Mouse (Mus musculus) gastrocnemius, postnatal 36 days (tissue): ENCODE results near the gene Mxra7. TPM values are rescaled to one million over a fixed set of nuclear protein-coding genes. Genes with fewer than 3 reads are reported as not detected.

Source experiments
- DNase-seq, 2 experiments: peaks; one replicate each; pipeline ENCODE4 v3.0.0; 2022
- intact Hi-C: fragments of 180-260 bp; cut with DNase I; formaldehyde crosslinking; loops from one replicate; pipeline ENCODE4 v1.15.1; 2025
- total RNA-seq, 2 experiments: library from RNA; stranded (reverse); gene quantifications; 2 replicates each; pipeline ENCODE4 v1.2.3; 2021

The Mxra7 gene
- total RNA-seq, 2 experiments from 2014 or later, result 11.4 to 12.7 TPM

GRCm38 (mm10) chr11:116806136-116807071 is 21.4 kb downstream of the Mxra7 start:
- intact Hi-C loops, result no loop called here
- DNase-seq, result no peak

DNA sequence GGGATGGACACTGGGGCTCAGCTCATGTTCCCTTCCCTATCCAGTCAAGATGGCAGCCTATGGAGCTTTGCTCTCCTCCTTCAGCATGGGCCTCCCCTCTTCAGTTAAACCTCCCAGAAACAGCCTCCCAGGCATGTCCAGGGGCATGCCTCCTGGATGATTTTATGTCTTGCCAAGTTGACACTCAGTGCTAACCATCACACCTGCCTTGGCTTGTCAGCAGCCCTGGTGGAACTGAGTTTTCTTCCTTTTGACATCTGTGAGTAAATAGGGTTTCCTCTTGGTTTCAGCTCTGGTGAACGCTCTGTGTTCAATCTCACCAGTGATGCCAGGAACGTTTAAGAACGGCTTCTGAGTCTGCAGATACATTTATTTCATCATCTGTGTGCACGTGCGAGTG is 25.1 kb downstream of the Mxra7 start:
- no peak for DNase-seq
- intact Hi-C loops, result no loop called here

- peak in 1 of 2 experiments; percentile 4 for DNase-seq
- intact Hi-C loops, result no loop called here
These were observed 26.7 kb downstream of the Mxra7 start for GRCm38 (mm10) chr11:116801106-116801505.

GRCm38 (mm10) chr11:116799364-116799763 is 28.5 kb downstream of the Mxra7 start:
- intact Hi-C loops, result no loop called here
- DNase-seq, result peak in 1 of 2 experiments; percentile 4

GRCm38 (mm10) chr11:116784221-116784620 is 43.6 kb downstream of the Mxra7 start:
- intact Hi-C loops, result no loop called here
- DNase-seq, result no peak

DNA sequence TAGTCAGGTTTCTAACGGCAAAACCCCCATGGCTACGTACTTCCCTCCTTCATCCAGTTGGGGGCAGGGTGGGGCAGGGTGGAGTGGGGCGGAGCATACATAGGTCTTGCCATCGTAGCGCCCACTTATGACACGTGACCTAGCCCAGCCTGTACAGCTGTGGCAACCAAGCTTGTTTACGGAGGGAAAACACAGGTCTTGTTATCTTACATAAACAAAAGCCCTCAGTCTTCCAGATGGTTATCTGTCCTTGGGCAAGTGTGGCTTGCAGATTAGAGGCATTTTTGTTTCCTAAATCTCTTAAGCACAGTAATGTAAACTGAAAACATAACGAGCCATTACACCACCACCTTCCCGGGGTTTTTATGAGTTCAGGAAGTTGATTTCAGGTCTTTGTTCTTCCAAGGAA is 45.1 kb downstream of the Mxra7 start:
- DNase-seq, result no peak
- intact Hi-C loops, result no loop called here

DNA sequence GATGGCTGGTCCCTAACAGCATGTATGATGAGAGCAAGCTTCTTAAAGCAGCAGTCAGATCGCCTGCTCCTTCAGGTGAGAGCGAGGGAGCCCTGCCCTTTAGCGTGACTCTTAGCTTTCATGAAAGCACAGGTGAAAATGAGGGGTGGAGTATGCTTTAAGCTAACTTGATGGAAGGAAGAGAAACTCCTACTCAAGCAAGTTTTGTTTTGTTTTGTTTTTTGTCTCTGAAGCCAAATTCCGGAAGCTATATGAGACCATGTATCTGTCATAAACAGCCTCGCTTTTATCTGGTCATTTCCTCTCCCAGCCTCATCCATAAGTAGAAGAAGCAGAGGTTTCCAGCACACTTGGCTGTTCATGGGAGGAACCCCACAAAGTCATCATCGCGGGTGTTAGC is 52.4 kb downstream of the Mxra7 start, which contains the start of gene St6galnac1:
TSS of gene St6galnac1 (minus strand) at position 101 of the 400 bp plus-strand sequence.
- no peak for DNase-seq
- intact Hi-C loops, result no loop called here

DNA sequence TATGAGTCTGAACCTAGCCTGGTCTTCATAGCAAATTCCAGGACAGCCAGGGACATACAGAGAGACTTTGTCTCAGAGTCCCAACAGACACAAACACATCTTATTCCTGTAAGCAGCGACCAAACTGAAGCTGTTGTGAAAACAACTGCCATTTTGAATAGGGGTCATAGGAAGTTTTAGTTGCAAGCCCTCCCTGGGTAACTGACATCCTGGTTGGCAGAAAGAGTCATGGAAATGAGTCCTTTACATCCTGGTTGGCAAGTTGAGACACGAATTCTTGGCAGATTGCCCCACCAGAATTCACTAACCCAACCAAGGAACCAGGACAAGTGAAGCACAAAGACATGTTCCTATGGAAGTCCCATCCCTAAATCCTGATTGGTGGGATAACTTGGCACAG is 54.6 kb downstream of the Mxra7 start:
- intact Hi-C loops, result no loop called here

DNA sequence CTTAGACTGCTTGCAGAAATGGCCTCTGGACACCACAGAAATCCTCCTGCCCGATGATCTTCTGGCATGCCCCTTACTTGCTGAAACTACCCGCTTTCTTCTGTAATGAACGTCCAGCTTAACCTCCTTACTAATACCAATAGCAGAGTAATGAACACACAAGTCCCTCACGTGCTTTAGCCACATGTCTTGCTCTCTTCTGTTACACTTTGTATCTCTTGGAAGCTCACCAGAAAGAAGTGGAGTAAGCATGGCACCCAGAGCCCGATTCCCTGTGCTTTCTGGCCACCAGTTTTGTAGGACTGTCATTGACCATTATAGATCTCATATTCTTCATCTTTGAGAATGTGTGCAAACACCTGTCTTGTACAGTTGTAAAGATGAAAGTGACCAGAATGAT is 58.0 kb downstream of the Mxra7 start:
- DNase-seq, result no peak
- intact Hi-C loops, result no loop called here

More for the DNA sequence above, 54.6 kb downstream of the Mxra7 start:
- DNase-seq, result no peak

DNA sequence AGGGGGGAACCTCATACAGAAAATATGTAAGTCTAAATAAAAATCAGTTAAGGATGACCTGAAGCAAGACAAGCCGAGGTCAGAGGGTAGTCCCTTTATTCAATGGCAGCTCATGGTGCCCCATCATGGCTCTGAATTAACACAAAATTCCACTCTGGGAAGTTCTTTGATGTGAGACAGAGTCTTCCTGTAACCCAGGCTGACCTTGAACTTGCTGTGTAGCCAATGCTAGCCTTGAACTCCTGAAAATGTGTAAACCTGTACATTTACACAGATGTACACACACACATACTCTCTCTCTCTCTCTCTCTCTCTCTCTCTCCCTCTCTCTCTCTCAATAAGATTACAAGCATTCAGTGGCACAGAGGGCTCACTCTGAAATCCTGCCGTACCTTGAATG is 62.9 kb downstream of the Mxra7 start:
- DNase-seq, result no peak
- intact Hi-C loops, result no loop called here

- intact Hi-C loops, result no loop called here
- no peak for DNase-seq
These were observed 63.5 kb downstream of the Mxra7 start for GRCm38 (mm10) chr11:116764346-116764745.

- no peak for DNase-seq
- intact Hi-C loops, result no loop called here
These were observed 72.7 kb downstream of the Mxra7 start for GRCm38 (mm10) chr11:116755191-116755590.

- intact Hi-C loops, result no loop called here
- no peak for DNase-seq
These were observed 74.0 kb downstream of the Mxra7 start for GRCm38 (mm10) chr11:116753674-116754470.

Other genes with a start within 250 kb of the Mxra7 start
- gene Ube2o, start 246.6 kb downstream of the Mxra7 start, total RNA-seq, result 10 to 100 TPM; 18.4 to 20.4 TPM
- not detected for gene Aanat, start 241.6 kb downstream of the Mxra7 start, total RNA-seq
- gene Rhbdf2, start 201.0 kb downstream of the Mxra7 start, total RNA-seq, result 10 to 100 TPM in 1 of 2 experiments, 1 to 10 TPM in 1; 9.4 to 10.2 TPM
- gene Prcd, start 174.5 kb downstream of the Mxra7 start, total RNA-seq, result under 1 TPM; 0.46 to 0.74 TPM
- gene Cygb, start 173.7 kb downstream of the Mxra7 start, total RNA-seq, result 10 to 100 TPM in 1 of 2 experiments, 1 to 10 TPM in 1; 8.4 to 13.6 TPM
- gene St6galnac1, start 52.5 kb downstream of the Mxra7 start, total RNA-seq, result not detected
- gene Mettl23, start 15.2 kb upstream of the Mxra7 start, total RNA-seq, result 10 to 100 TPM; 30.0 to 39.2 TPM
- 10 to 100 TPM; 20.4 to 20.5 TPM for gene Jmjd6, start 15.4 kb upstream of the Mxra7 start, total RNA-seq
- 10 to 100 TPM; 20.7 to 25.8 TPM for gene Mfsd11, start 24.4 kb upstream of the Mxra7 start, total RNA-seq
- 10 to 100 TPM; 59.8 to 80.2 TPM for gene Srsf2, start 25.0 kb upstream of the Mxra7 start, total RNA-seq
- gene Mgat5b, start 90.8 kb upstream of the Mxra7 start, total RNA-seq, result not detected